Mouse (Mus musculus) embryonic facial prominence, embryonic 12.5 days (tissue): ENCODE measurements around the gene 1110008L16Rik. TPM values are rescaled to one million over a fixed set of nuclear protein-coding genes. Genes with fewer than 3 reads are reported as not detected.
"Not testable (repeated sequence)": the region's sequence is repeated elsewhere in the genome, so short reads cannot be mapped to it uniquely, and the experiment has no call there.

Source experiments
- ATAC-seq: fragments of 200-750 bp; cut with Nextera tagmentation; 2 replicates; pipeline ENCODE4 v1.8.0; 2017; ENCODE audit not compliant: insufficient number of reproducible peaks, insufficient read depth, low FRiP score, low TSS enrichment
- H3K27ac ChIP-seq: fragments of 300-500 bp; sonication (generic); 2 replicates; pipeline ENCODE4 v1.5.1; 2016; ENCODE audit warnings: mild to moderate bottlenecking
- H3K27me3 ChIP-seq: fragments of 300-500 bp; sonication (generic); 2 replicates; pipeline ENCODE4 v1.6.1; 2016; ENCODE audit warnings: mild to moderate bottlenecking, moderate library complexity
- H3K36me3 ChIP-seq: fragments of 300-500 bp; sonication (generic); 2 replicates; pipeline ENCODE4 v1.6.1; 2016; ENCODE audit warnings: mild to moderate bottlenecking
- H3K4me1 ChIP-seq: fragments of 300-500 bp; sonication (generic); 2 replicates; pipeline ENCODE4 v1.6.1; 2016
- H3K4me2 ChIP-seq: fragments of 300-500 bp; sonication (generic); replicated peaks from 2 replicates; pipeline ENCODE4 v1.6.1; 2016; ENCODE audit warnings: mild to moderate bottlenecking, moderate library complexity
- H3K4me3 ChIP-seq: fragments of 300-500 bp; sonication (generic); 2 replicates; pipeline ENCODE4 v1.5.1; 2016; ENCODE audit warnings: mild to moderate bottlenecking
- H3K9ac ChIP-seq: fragments of 300-500 bp; sonication (generic); 2 replicates; pipeline ENCODE4 v1.6.1; 2016; ENCODE audit warnings: mild to moderate bottlenecking, moderate library complexity
- H3K9me3 ChIP-seq: fragments of 300-500 bp; sonication (generic); 2 replicates; pipeline ENCODE4 v1.6.1; 2016; ENCODE audit warnings: mild to moderate bottlenecking, moderate library complexity
- WGBS: fragments of 180-500 bp; shearing (Covaris S2); methylation state at CpG from one replicate; pipeline ENCODE4 v1.1.7; 2016; 5-methylcytosine and 5-hydroxymethylcytosine counted together
- polyA plus RNA-seq: library from polyadenylated mRNA; unstranded; fragments of >200 nt; fragmentation: Nextera tagmentation; extraction: Ambion mirVana; gene quantifications from 2 replicates; pipeline ENCODE4 v1.2.1, GENCODE M21; 2016

Gene 1110008L16Rik
- 15.4 and 16.0 TPM in 2 replicates for polyA plus RNA-seq

DNA sequence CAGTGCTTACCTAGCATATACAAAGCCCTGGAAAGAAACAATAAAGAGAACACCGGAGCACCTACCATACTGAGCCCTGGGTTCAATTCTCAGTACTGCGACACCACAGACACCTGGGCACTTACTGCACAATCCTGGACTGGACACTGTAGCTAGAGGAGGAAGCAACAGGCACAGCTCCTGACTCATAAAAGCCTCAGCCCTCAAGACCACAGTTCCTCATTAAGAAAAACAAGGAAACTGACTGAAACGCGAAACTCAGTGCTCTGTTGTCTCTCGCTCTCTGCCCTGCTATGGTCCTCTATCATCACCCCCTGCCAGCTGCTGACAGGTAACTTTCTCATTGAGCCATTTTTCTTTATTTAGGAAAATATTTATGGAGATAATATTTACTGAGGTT lies at the start of gene 1110008L16Rik:
Gene 1110008L16Rik (plus strand): TSS at position 242 of the 400 bp plus-strand sequence.
- WGBS: 80% methylated on average over 5 of the region's 5 CpGs
- H3K4me1 ChIP-seq: peaks cover 14% of the 10 kb centered on the region
- no peak within 1 kb of the TSS for H3K4me2 ChIP-seq
- peaks cover 34% of the 10 kb centered on the region for H3K36me3 ChIP-seq
- no peaks in the 10 kb centered on the region for H3K27me3 ChIP-seq
- H3K4me3 ChIP-seq: no peak within 1 kb of the TSS
- no peak for ATAC-seq
- no peak within 1 kb of the TSS for H3K9ac ChIP-seq
- H3K9me3 ChIP-seq: no peaks in the 10 kb centered on the region
- no peak within 1 kb of the TSS for H3K27ac ChIP-seq

DNA sequence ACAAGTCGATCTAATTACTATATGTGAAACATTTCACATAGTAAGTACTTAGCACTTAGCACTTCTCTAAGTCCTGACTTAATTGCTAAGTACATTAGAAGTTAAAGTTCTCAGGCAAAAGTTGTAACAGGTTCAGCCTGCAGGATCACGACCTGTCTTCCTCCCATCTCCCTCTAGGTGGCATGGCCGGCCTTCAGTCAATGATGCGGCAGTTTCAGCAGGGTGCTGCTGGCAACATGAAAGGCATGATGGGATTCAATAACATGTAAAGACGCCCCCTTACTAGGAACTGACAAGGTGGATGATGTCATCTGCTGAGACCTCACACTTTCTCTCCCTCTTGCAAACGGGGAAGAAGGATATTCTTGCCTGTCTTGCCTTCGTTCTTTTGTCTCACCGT lies 37.4 kb upstream of the 1110008L16Rik start:
- ATAC-seq, H3K9me3 ChIP-seq, H3K4me3 ChIP-seq, H3K4me1 ChIP-seq, H3K9ac ChIP-seq, H3K27ac ChIP-seq, H3K27me3 ChIP-seq, H3K4me2 ChIP-seq: not testable (repeated sequence)
- no CpG with 5 or more reads among the region's 8 CpGs for WGBS
- peaks cover 13% of the 10 kb centered on the region for H3K36me3 ChIP-seq

GRCm38 (mm10) chr12:55263385-55263784 lies 36.0 kb upstream of the 1110008L16Rik start:
- not testable (repeated sequence) for H3K27ac ChIP-seq, H3K27me3 ChIP-seq, H3K9me3 ChIP-seq, H3K4me2 ChIP-seq, H3K4me3 ChIP-seq, H3K36me3 ChIP-seq, H3K9ac ChIP-seq, H3K4me1 ChIP-seq, ATAC-seq
- no CpG with 5 or more reads among the region's 5 CpGs for WGBS

DNA sequence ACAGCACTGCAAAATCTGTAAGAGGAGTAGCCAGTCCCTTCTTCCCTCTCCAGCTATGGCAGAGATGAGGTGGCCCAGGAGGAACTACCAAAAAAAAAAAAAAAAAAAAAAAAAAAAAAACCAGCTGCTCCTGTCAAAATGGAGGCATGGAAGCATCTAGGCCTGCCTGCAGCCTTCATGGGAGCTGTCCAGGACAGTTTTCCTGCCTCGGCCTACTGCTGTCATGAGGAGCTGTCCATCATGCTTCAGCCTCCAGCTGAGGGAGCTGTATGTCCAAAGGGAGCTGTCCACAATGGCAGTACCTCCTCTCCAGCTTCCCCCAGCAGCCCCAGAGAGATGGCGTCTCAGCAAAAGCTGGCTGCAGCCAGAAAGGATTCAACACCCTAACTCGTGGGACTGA lies 27.1 kb upstream of the 1110008L16Rik start:
- H3K36me3 ChIP-seq: no peaks in the 10 kb centered on the region
- H3K27ac ChIP-seq: no peak overlapping the region
- no peaks in the 10 kb centered on the region for H3K4me1 ChIP-seq
- no peak overlapping the region for H3K4me3 ChIP-seq
- no peak overlapping the region for H3K9ac ChIP-seq
- no peaks in the 10 kb centered on the region for H3K9me3 ChIP-seq
- no peak overlapping the region for H3K4me2 ChIP-seq
- 88% methylated on average over 3 of the region's 3 CpGs for WGBS
- H3K27me3 ChIP-seq: no peaks in the 10 kb centered on the region
- no peak for ATAC-seq

DNA sequence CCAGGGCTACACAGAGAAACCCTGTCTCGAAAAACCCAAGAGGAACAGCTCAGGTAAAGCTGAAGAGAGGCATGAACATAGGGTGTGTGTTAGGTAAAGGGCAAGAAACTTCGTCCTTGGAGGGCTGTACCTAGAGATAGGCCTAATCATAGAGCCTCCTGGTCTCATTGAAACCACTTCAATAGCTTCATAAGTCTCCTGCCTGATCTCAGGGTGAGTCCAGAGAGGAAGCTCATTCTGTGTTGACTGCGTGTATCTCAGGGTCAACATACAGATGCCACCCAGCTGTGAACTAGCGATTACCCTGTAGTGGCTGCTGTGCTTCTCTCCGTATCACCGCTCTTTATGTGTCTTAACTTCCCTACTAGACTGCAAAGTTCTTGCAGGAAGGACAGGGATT lies 21.8 kb upstream of the 1110008L16Rik start:
- not testable (repeated sequence) for H3K9ac ChIP-seq, H3K4me3 ChIP-seq, H3K27ac ChIP-seq, H3K36me3 ChIP-seq, H3K4me1 ChIP-seq, H3K4me2 ChIP-seq, ATAC-seq, H3K27me3 ChIP-seq, H3K9me3 ChIP-seq
- WGBS: 90% methylated on average over 4 of the region's 6 CpGs

GRCm38 (mm10) chr12:55298112-55298511 lies 1.3 kb upstream of the 1110008L16Rik start:
- no peaks in the 10 kb centered on the region for H3K27me3 ChIP-seq
- no peaks in the 10 kb centered on the region for H3K9me3 ChIP-seq
- no peak overlapping the region for H3K27ac ChIP-seq
- H3K4me1 ChIP-seq: peaks cover 14% of the 10 kb centered on the region
- H3K9ac ChIP-seq: no peak overlapping the region
- H3K4me3 ChIP-seq: no peak overlapping the region
- peaks cover 44% of the 10 kb centered on the region for H3K36me3 ChIP-seq
- H3K4me2 ChIP-seq: no peak overlapping the region
- no peak for ATAC-seq
- WGBS: 94% methylated on average over 9 of the region's 9 CpGs

- peak overlapping the region; percentile 53 for H3K4me3 ChIP-seq
- peaks cover 14% of the 10 kb centered on the region for H3K4me1 ChIP-seq
- no peaks in the 10 kb centered on the region for H3K27me3 ChIP-seq
- no peak overlapping the region for H3K9ac ChIP-seq
- H3K27ac ChIP-seq: no peak overlapping the region
- no peaks in the 10 kb centered on the region for H3K9me3 ChIP-seq
- WGBS: 85% methylated on average over 3 of the region's 3 CpGs
- peak overlapping the region; percentile 67 for H3K4me2 ChIP-seq
- H3K36me3 ChIP-seq: peaks cover 21% of the 10 kb centered on the region
- no peak for ATAC-seq
Observed at GRCm38 (mm10) chr12:55300820-55301351, 1.5 kb downstream of the 1110008L16Rik start.

DNA sequence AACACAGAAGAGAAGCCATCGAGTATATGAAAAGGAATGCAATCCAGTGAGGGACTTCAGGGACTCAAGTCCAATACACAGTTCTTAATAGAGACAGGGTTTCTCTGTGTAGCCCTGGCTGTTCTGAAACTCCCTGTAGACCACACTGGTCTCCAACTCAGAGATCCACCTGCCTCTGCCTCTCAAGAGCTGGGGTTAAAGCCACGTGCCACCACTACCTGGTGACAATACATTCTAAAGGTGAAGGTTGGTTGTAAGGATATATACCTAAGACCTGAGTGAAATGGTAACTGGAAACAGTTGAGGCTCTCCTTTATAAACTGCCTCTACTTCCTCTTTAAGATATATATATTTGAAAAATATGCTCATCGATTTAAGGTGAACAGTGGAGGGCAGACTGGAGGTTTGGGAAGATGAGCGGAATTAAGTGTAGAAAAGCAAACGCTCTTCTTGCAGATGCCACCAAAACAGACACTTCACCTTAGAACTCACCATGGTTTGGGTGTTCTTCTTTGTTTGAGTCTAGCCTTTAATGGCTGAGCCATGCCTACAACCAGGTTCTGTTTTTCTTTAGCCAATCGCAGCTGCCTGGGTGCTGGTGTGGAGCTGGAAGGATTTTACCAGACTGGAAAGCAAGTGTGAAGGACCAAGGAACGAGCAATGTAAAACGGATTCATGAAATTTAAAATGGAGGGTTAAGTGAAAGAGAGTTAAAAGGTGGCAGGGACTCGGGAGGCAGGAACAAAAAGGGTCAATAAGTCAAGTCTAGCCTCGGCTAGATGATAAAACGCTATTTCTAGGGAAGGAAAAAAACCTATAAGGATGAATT lies 2.3 kb downstream of the 1110008L16Rik start:
- no peaks in the 10 kb centered on the region for H3K27me3 ChIP-seq
- H3K9me3 ChIP-seq: no peaks in the 10 kb centered on the region
- H3K36me3 ChIP-seq: peaks cover 22% of the 10 kb centered on the region
- peaks cover 14% of the 10 kb centered on the region for H3K4me1 ChIP-seq
- no peak for ATAC-seq
- 43% methylated on average over 11 of the region's 11 CpGs for WGBS
- peak overlapping the region; percentile 68 for H3K9ac ChIP-seq
- peak overlapping the region; percentile 53 for H3K4me3 ChIP-seq
- peak overlapping the region; percentile 67 for H3K4me2 ChIP-seq
- H3K27ac ChIP-seq: peak overlapping the region; percentile 89

DNA sequence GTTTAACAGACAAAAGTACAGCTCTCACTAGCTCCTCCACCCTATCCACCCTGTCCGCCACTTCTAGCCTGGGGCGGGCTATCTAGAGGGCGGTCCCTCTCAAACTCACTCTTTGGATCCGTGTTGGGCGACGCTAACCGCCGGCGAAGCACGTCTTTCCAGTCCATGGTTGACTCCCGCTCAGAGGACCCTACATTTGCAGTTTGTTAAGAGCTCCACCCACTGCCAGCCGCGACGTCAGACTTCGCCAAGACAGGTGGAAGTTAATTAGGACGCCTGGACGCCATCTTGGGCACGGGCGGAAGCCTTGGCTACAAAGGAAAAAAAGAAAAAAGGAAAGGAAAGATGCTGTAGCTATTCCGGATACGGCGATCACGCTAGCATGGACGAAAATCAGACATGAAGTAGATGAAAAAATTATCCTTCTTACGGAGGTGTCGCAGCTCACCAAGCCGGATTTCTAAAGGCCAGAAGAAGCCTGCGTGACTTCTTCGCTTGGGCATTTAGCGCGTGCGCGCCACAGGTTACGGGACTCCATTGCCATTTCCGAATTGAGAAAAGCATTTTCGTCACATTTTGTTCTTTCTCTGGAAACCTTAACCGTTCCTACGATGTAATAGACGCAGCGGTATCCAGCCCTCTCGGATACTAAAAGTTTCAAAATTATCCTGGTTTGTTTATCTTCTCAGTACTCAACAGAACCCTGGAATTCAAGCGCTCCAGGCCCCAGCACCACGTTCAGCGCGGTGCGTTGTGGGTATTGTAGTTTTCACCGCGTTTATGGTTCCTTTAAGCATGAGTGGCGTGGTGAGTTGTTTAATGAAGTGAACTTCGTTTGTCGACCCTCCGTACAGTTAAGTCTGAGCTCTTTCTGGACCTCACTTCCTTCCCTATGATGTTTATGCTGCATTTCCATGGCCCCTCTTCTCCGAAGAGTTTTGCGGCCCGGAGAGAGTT lies 3.4 kb downstream of the 1110008L16Rik start, which contains the start of gene Ppp2r3c:
Gene Ppp2r3c (minus strand): TSS at position 514 of the 957 bp plus-strand sequence.
- peak within 1 kb of the TSS; percentile 68 for H3K9ac ChIP-seq
- H3K4me3 ChIP-seq: peak within 1 kb of the TSS; percentile 53
- H3K9me3 ChIP-seq: no peaks in the 10 kb centered on the region
- no peaks in the 10 kb centered on the region for H3K27me3 ChIP-seq
- under 1% methylated on average over 55 of the region's 55 CpGs for WGBS
- ATAC-seq: peak; percentile 92
- peak within 1 kb of the TSS; percentile 89 for H3K27ac ChIP-seq
- peak within 1 kb of the TSS; percentile 67 for H3K4me2 ChIP-seq
- H3K36me3 ChIP-seq: peaks cover 16% of the 10 kb centered on the region
- peaks cover 14% of the 10 kb centered on the region for H3K4me1 ChIP-seq

GRCm38 (mm10) chr12:55306371-55306770 lies 7.0 kb downstream of the 1110008L16Rik start:
- H3K4me1 ChIP-seq: peaks cover 6% of the 10 kb centered on the region; the same call in 1 of the 2 replicates
- ATAC-seq: no peak
- H3K36me3 ChIP-seq: peaks cover 22% of the 10 kb centered on the region; the same call in 1 of the 2 replicates
- no peaks in the 10 kb centered on the region for H3K27me3 ChIP-seq
- no peaks in the 10 kb centered on the region for H3K9me3 ChIP-seq
- no peak overlapping the region for H3K9ac ChIP-seq
- WGBS: 96% methylated on average over 4 of the region's 4 CpGs
- no peak overlapping the region for H3K27ac ChIP-seq
- no peak overlapping the region for H3K4me3 ChIP-seq
- no peak overlapping the region for H3K4me2 ChIP-seq

- no peaks in the 10 kb centered on the region for H3K9me3 ChIP-seq
- no peak for ATAC-seq
- no peak overlapping the region for H3K27ac ChIP-seq
- H3K4me1 ChIP-seq: no peaks in the 10 kb centered on the region
- no peaks in the 10 kb centered on the region for H3K27me3 ChIP-seq
- no peak overlapping the region for H3K4me2 ChIP-seq
- WGBS: 89% methylated on average over 6 of the region's 6 CpGs
- H3K9ac ChIP-seq: no peak overlapping the region
- H3K4me3 ChIP-seq: no peak overlapping the region
- H3K36me3 ChIP-seq: peaks cover 26% of the 10 kb centered on the region; the same call in 1 of the 2 replicates
Observed at GRCm38 (mm10) chr12:55307566-55307965, 8.2 kb downstream of the 1110008L16Rik start.
